Mouse (Mus musculus) cerebellum, adult 2 months (tissue): ENCODE measurements around the gene Tmeff2.

Experiments
- CTCF ChIP-seq: fragments of 200-500 bp; IDR thresholded peaks from 2 replicates; pipeline ENCODE4 v1.5.1; 2011; ENCODE audit warnings: low read depth, mild to moderate bottlenecking, control low read depth, low read length, moderate library complexity, borderline replicate concordance; ENCODE audit not compliant: insufficient read depth
- POLR2A ChIP-seq: fragments of 200-500 bp; IDR thresholded peaks from 2 replicates; pipeline ENCODE4 v1.6.1; 2011; ENCODE audit warnings: low read length, control low read depth, borderline replicate concordance; ENCODE audit not compliant: insufficient read depth

DNA sequence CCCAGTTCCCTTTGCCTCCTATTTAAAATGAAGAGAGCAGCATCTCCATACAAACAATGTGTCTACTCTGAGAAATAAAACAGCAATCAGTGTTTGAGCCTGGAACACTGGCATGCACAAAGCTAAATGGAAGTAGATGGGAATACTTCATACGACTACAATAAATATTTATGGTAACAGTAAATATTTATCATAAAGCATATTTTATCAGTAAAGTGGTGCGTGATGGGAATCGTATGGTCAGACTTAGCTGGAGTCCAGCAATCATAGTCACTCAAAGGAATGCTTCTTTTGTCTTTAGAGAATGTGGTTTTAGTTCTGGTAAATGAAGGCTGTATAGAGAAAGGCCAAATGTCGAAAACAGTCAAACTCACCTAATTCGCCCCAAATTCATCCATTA is 288.6 kb downstream of the Tmeff2 start:
- TF ChIP-seq POLR2A (no peak), CTCF (no peak)
